Mouse (Mus musculus) kidney, embryonic 14.5 days (tissue): ENCODE results near the gene Sppl2b. TPM values are rescaled to one million over a fixed set of nuclear protein-coding genes. Genes with fewer than 3 reads are reported as not detected.
A peak's percentile ranks its signal among the peaks of the same experiment; 100 is the strongest.

Experiments used
- ATAC-seq: fragments of 200-750 bp; cut with Nextera tagmentation; 2 replicates; pipeline ENCODE4 v1.8.0; 2017; ENCODE audit warnings: moderate number of reproducible peaks, mild to moderate bottlenecking, moderate TSS enrichment, moderate library complexity; ENCODE audit not compliant: low FRiP score, low TSS enrichment
- H3K27ac ChIP-seq: fragments of 300-500 bp; sonication (generic); 2 replicates; pipeline ENCODE4 v1.5.1; 2014; ENCODE audit warnings: low read depth, mild to moderate bottlenecking, low read length, moderate library complexity, mixed read lengths
- H3K27me3 ChIP-seq: fragments of 300-500 bp; sonication (generic); 2 replicates; pipeline ENCODE4 v1.6.1; 2014; ENCODE audit warnings: mild to moderate bottlenecking, low read length; ENCODE audit not compliant: control insufficient read depth, insufficient read depth
- H3K36me3 ChIP-seq: fragments of 300-500 bp; sonication (generic); 2 replicates; pipeline ENCODE4 v1.6.1; 2014; ENCODE audit warnings: low read length, mixed read lengths; ENCODE audit not compliant: control insufficient read depth, insufficient read depth
- H3K4me1 ChIP-seq: fragments of 300-500 bp; sonication (generic); 2 replicates; pipeline ENCODE4 v1.6.1; 2014; ENCODE audit warnings: low read length, mixed read lengths; ENCODE audit not compliant: control insufficient read depth, insufficient read depth
- H3K4me2 ChIP-seq: fragments of 300-500 bp; sonication (generic); replicated peaks from 2 replicates; pipeline ENCODE4 v1.6.1; 2014; ENCODE audit warnings: low read depth, mild to moderate bottlenecking, low read length
- H3K4me3 ChIP-seq: fragments of 300-500 bp; sonication (generic); 2 replicates; pipeline ENCODE4 v1.5.1; 2014; ENCODE audit warnings: mild to moderate bottlenecking, low read length
- H3K9ac ChIP-seq: fragments of 300-500 bp; sonication (generic); 2 replicates; pipeline ENCODE4 v1.6.1; 2014; ENCODE audit warnings: low read depth, mild to moderate bottlenecking, low read length, moderate library complexity
- H3K9me3 ChIP-seq: fragments of 300-500 bp; sonication (generic); 2 replicates; pipeline ENCODE4 v1.6.1; 2016; ENCODE audit warnings: low read length; ENCODE audit not compliant: control insufficient read depth
- WGBS: fragments of 180-500 bp; shearing (Covaris S2); extraction: QIAGEN DNeasy Blood & Tissue Kit; methylation state at CpG from one replicate; pipeline ENCODE4 v1.1.7; 2014; 5-methylcytosine and 5-hydroxymethylcytosine counted together
- polyA plus RNA-seq: library from polyadenylated mRNA; unstranded; fragments of >200 nt; fragmentation: Nextera tagmentation; extraction: Ambion mirVana; gene quantifications from 2 replicates; pipeline ENCODE4 v1.2.1, GENCODE M21; 2014

Gene Sppl2b
- polyA plus RNA-seq, 1 experiment from 2014 or later: 35.1 TPM

DNA sequence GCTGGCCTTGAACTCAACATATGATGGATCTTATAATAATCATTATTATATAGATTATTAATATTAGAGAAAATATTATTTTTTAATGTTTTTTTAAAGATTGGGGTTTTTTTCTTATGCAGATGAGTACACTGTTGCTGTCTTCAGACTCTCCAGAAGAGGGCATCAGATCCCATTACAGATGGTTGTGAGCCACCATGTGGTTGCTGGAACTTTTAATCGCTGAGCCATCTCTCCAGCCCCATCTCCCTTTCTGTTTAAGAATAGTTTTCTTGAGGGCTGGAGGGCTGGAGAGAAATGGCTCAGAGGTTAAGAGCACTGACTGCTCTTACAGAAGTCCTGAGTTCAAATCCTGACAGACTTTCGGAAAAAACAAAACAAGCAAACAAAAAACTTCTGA is 33.1 kb upstream of the Sppl2b start:
- H3K9me3 ChIP-seq: no peaks in the 10 kb centered on the region
- no peak overlapping the region for H3K9ac ChIP-seq
- no peaks in the 10 kb centered on the region for H3K27me3 ChIP-seq
- H3K4me2 ChIP-seq: no peak overlapping the region
- WGBS: 41% methylated on average over 2 of the region's 2 CpGs
- H3K4me3 ChIP-seq: no peak overlapping the region
- H3K27ac ChIP-seq: no peak overlapping the region
- no peak for ATAC-seq
- H3K4me1 ChIP-seq: no peaks in the 10 kb centered on the region
- H3K36me3 ChIP-seq: no peaks in the 10 kb centered on the region

DNA sequence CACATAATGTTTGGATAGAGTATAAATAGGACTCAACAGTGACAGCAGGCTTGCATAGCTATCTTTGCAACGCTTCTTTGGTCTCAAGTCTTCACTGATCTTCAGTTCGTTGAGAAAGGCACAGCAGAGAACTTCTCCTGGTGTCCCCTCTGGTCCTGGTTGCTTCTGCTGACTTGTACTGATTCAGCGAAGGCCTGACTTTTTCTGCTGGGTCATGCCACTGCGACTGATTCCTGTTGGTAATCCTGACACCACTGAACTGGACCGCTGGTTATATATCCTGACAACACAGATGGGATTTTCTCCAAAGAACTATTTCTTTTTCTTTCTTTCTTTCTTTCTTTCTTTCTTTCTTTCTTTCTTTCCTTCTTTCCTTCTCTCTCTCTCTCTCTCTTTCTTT is 32.5 kb upstream of the Sppl2b start:
- Histone ChIP-seq H3K9ac (no peak overlapping the region), H3K36me3 (no peaks in the 10 kb centered on the region), H3K9me3 (no peaks in the 10 kb centered on the region), H3K4me3 (no peak overlapping the region), H3K27me3 (no peaks in the 10 kb centered on the region), H3K4me1 (peaks cover 1% of the 10 kb centered on the region; the same call in 1 of the 2 replicates), H3K4me2 (no peak overlapping the region), H3K27ac (no peak overlapping the region)
- no peak for ATAC-seq
- WGBS: 90% methylated on average over 5 of the region's 5 CpGs

DNA sequence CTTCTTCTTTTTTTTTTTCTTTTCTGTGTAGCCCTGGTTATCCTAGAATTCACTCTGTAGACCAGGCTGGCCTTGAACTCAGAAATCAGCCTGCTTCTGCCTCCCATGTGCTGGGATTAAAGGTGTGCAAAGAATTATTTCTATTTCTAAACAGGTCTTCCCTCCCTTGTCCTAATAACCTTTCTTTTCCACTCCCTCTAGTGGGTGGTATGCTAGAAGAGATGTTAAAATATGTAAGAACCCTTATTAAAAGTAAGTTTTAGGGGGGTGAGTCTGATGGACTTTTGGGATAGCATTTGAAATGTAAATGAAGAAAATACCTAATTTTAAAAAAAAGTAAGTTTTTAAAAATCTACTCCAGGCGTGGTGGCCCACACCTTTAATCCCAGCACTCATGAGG is 31.8 kb upstream of the Sppl2b start:
- WGBS: 93% methylated on average over 1 of the region's 1 CpGs
- Histone ChIP-seq H3K4me2 (no peak overlapping the region), H3K4me1 (peaks cover 5% of the 10 kb centered on the region; the same call in 1 of the 2 replicates), H3K36me3 (peaks cover under 1% of the 10 kb centered on the region; the same call in 1 of the 2 replicates), H3K27me3 (no peaks in the 10 kb centered on the region), H3K27ac (no peak overlapping the region), H3K4me3 (no peak overlapping the region), H3K9me3 (no peaks in the 10 kb centered on the region), H3K9ac (no peak overlapping the region)
- ATAC-seq: no peak

DNA sequence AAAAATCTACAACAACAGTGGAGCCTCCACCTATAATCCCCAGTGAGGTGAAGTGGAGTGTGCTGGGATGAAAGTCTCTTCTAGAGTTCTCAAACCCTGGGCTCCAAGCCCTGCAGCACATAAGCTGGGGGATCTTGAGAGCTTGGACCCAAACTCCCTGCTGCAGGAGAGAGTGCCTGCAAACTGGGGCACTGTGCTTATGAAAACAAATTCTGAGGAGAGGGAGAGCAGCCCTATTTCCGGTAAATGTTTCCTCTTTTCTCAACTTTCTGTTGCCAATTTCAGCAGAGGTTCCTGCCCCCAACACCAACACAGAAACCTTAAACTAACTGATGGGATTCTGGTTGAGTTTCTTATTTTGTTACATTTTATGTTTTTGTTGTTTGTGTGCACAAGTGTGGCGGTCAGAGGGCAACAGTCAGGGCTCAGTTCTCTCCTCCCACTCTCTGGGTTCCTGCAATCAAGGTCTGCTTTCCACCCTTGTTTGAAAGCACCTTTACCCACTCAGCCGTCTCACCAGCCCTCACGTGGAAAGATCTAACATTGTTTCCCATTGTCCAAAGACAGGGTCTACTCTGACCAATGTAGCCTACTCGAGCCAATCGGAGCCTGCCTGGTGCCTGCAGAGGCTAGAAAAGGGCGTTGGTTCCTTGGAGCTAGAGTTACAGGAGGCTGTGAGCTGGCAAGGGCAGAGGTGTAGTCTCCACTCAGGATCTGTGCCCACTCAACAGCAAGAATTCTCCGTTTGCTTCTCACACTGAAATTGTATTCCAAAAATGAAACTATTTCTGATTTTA is 31.0 kb upstream of the Sppl2b start:
- peaks cover 5% of the 10 kb centered on the region; the same call in 1 of the 2 replicates for H3K36me3 ChIP-seq
- no peak overlapping the region for H3K27ac ChIP-seq
- 45% methylated on average over 8 of the region's 8 CpGs for WGBS
- peaks cover 5% of the 10 kb centered on the region; the same call in 1 of the 2 replicates for H3K4me1 ChIP-seq
- no peaks in the 10 kb centered on the region for H3K27me3 ChIP-seq
- no peak for ATAC-seq
- H3K4me2 ChIP-seq: no peak overlapping the region
- H3K9ac ChIP-seq: no peak overlapping the region
- no peaks in the 10 kb centered on the region for H3K9me3 ChIP-seq
- H3K4me3 ChIP-seq: no peak overlapping the region

DNA sequence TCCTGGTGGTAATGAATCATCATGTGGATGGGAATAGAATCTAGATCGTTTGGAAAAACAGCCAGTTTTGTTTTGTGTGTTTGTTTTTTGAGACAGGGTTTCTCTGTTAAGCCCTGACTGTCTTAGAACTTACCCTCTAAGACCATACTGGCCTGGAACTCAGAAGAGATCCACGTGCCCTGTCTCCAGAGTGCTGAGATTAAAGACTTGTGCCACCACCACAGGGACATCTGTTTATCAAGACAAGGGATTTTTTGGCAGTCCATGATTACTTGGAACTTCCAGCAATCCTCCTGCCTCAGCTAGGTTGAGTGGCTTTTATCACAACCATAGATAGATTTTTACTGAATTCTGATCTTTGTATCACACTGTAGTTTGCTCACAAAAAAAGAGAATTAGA is 30.2 kb upstream of the Sppl2b start:
- WGBS: 68% methylated on average over 2 of the region's 2 CpGs
- H3K9me3 ChIP-seq: no peaks in the 10 kb centered on the region
- no peak overlapping the region for H3K4me3 ChIP-seq
- peaks cover 13% of the 10 kb centered on the region for H3K36me3 ChIP-seq
- H3K9ac ChIP-seq: no peak overlapping the region
- no peak overlapping the region for H3K4me2 ChIP-seq
- ATAC-seq: no peak
- H3K27me3 ChIP-seq: no peaks in the 10 kb centered on the region
- H3K4me1 ChIP-seq: peaks cover 8% of the 10 kb centered on the region; the same call in 1 of the 2 replicates
- H3K27ac ChIP-seq: no peak overlapping the region

DNA sequence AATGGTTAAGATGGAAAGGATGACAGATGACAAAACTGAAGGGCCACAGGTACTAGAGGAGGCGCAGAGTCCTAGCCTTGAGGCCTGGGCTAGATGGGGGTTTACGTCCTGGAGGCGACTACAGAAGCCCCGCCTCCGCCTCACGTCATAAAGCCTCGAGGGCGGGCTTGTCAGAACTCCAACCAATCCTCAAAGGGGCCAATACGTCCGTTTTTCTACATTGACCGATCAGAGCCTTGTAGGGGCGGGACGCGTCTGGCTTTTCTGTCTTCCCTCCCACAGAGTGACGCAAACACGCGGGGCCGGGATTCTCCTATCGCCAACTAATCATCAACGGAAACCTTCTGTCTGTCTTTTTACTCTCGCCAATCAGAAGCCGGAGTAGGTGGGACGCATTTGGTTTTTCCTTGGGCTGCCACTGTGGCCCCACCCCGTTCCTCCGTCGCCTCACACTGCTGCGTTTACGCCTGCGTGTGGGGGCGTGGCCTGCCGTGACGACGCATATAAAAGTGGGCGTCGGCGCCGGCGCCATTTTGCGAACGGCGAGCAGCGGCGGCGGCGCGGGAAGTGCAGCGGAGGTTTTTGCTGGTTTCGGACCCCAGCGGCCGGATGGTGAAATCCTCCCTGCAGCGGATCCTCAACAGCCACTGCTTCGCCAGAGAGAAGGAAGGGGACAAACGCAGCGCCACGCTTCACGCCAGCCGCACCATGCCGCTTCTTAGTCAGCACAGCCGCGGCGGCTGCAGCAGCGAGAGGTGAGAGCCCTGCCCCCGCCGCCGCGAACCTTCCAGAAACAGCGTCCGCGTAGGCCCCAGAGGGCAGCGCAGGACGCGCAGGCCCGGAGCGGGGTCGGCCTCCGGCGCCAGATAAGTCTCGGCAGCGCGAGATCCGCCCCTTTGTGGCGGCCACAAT is 28.7 kb upstream of the Sppl2b start, which contains the start of gene Oaz1:
TSS of gene Oaz1 (plus strand) at position 506 of the 912 bp plus-strand sequence.
- Histone ChIP-seq H3K4me1 (peaks cover 18% of the 10 kb centered on the region), H3K36me3 (peaks cover 19% of the 10 kb centered on the region), H3K4me3 (peak within 1 kb of the TSS; percentile 71), H3K9ac (peak within 1 kb of the TSS; percentile 92), H3K9me3 (no peaks in the 10 kb centered on the region), H3K27me3 (no peaks in the 10 kb centered on the region), H3K4me2 (peak within 1 kb of the TSS; percentile 97), H3K27ac (peak within 1 kb of the TSS; percentile 79)
- peak; percentile 96 for ATAC-seq
- WGBS: under 1% methylated on average over 74 of the region's 82 CpGs

DNA sequence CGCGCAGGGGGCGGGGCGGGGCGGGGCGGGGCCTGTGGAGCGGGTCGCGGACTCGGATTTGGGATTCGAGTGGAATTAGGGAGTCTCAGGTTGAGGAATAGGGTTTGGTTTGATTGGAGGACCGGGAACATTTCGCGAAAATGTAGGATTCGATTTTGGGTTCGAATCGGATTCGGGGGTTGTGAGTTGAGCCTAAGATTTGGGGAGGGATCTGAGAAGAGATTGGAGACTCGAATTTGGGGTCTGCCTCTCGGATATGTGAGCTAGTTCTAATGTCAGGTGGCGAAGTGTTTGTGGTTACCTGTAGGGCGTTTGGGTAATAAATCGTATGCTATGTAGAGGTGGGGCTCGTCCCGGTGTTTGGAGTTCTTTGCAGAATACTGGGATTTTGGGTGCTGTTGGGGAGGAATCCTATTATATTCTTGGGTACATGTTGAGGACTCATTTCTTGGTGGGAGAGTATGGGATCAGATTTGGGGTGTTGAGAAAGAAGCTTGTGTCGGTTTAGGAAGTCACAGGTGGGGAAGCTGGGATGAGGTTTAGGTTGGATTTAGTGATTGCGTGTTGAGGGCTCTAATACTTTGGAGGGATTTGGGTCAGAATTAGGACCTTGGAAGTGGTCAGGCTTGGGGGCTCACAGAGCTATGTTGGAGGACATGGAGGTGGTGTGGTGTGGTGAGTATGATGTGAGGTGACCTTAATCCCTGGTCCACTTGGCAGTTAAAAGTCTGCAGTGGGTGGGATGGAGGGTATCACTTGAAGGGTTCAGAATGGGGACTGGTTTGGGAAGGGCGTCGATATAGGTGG is 27.8 kb upstream of the Sppl2b start:
- H3K4me3 ChIP-seq: peak overlapping the region; percentile 71
- no peaks in the 10 kb centered on the region for H3K27me3 ChIP-seq
- H3K9me3 ChIP-seq: no peaks in the 10 kb centered on the region
- H3K36me3 ChIP-seq: peaks cover 19% of the 10 kb centered on the region
- ATAC-seq: no peak
- peak overlapping the region; percentile 97 for H3K4me2 ChIP-seq
- peaks cover 18% of the 10 kb centered on the region for H3K4me1 ChIP-seq
- peak overlapping the region; percentile 79; the same call in 1 of the 2 replicates for H3K27ac ChIP-seq
- H3K9ac ChIP-seq: peak overlapping the region; percentile 92
- WGBS: 5% methylated on average over 29 of the region's 29 CpGs

DNA sequence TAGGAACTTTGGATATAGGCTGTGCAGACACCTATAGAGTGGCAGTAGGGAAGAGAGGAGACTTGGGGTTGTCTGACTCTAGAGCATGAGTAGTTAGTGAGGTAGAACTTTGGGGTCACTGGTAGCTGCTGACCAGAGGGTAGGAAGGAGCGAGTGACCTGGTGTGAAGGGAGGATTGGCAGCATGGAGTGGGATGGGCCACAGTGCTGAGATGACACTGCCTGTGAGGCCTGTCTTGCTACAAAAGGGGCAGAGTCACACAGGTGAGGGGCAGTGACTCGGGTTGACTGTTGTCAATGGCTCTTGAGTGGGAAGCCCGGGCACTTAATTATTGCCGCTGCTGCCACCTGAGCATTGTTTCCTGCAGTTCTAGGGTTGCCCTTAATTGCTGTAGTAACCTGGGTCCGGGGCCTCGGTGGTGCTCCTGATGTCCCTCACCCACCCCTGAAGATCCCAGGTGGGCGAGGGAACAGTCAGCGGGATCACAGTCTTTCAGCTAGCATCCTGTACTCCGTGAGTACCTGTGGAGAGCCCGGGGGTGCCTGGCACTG is 27.1 kb upstream of the Sppl2b start:
- 73% methylated on average over 10 of the region's 10 CpGs for WGBS
- Histone ChIP-seq H3K4me1 (peaks cover 18% of the 10 kb centered on the region), H3K9me3 (no peaks in the 10 kb centered on the region), H3K9ac (peak overlapping the region; percentile 92), H3K4me3 (peak overlapping the region; percentile 71), H3K27me3 (no peaks in the 10 kb centered on the region), H3K27ac (no peak overlapping the region), H3K4me2 (peak overlapping the region; percentile 97), H3K36me3 (peaks cover 19% of the 10 kb centered on the region)
- no peak for ATAC-seq
